Mouse (Mus musculus) adrenal gland (tissue): ENCODE results near the gene Ankar.

Source experiments
- intact Hi-C: fragments of 180-260 bp; cut with DNase I; formaldehyde crosslinking; loops from one replicate; pipeline ENCODE4 v1.15.1; 2025

Ankar gene

GRCm38 (mm10) chr1:72714547-72714946, 14.2 kb upstream of the Ankar start:
- intact Hi-C loops, result loop anchor here (10.0 kb wide), 1 partner anchor 400 kb away; no protein-coding TSS in a partner anchor

- intact Hi-C loops, result loop anchor here (10.0 kb wide), 1 partner anchor 397 kb away; no protein-coding TSS in a partner anchor
Observed at GRCm38 (mm10) chr1:72711684-72712083, 11.3 kb upstream of the Ankar start.

GRCm38 (mm10) chr1:72710753-72711653, 10.6 kb upstream of the Ankar start, which contains the start of gene Rpl37a:
Gene Rpl37a (plus strand): TSS chr1:72711290.
- intact Hi-C loops, result loop anchor here (10.0 kb wide), 1 partner anchor 396 kb away; no protein-coding TSS in a partner anchor

GRCm38 (mm10) chr1:72707525-72707924, 7.1 kb upstream of the Ankar start:
- intact Hi-C loops, result no loop called here

GRCm38 (mm10) chr1:72698651-72699050, 1.7 kb downstream of the Ankar start:
- intact Hi-C loops, result no loop called here

GRCm38 (mm10) chr1:72696256-72696655, 4.1 kb downstream of the Ankar start:
- intact Hi-C loops, result no loop called here

GRCm38 (mm10) chr1:72673070-72673469, 27.3 kb downstream of the Ankar start:
- intact Hi-C loops, result no loop called here

GRCm38 (mm10) chr1:72640658-72641410, 59.5 kb downstream of the Ankar start:
- intact Hi-C loops, result no loop called here

- intact Hi-C loops, result no loop called here
Observed at GRCm38 (mm10) chr1:72635221-72635620, 65.2 kb downstream of the Ankar start.

- intact Hi-C loops, result no loop called here
Observed at GRCm38 (mm10) chr1:72612172-72612571, 88.2 kb downstream of the Ankar start.

- intact Hi-C loops, result loop anchor here (10.0 kb wide), 1 partner anchor 295 kb away; no protein-coding TSS in a partner anchor
Observed at GRCm38 (mm10) chr1:72609887-72610877, 90.2 kb downstream of the Ankar start.

GRCm38 (mm10) chr1:72609129-72609528, 91.2 kb downstream of the Ankar start:
- intact Hi-C loops, result loop anchor here (10.0 kb wide), 1 partner anchor 294 kb away; no protein-coding TSS in a partner anchor

GRCm38 (mm10) chr1:72606186-72606673, 94.1 kb downstream of the Ankar start:
- intact Hi-C loops, result loop anchor here (10.0 kb wide), 1 partner anchor 291 kb away; no protein-coding TSS in a partner anchor

- intact Hi-C loops, result loop anchor here (10.0 kb wide), 1 partner anchor 288 kb away; no protein-coding TSS in a partner anchor
Observed at GRCm38 (mm10) chr1:72602803-72603202, 97.6 kb downstream of the Ankar start.

- intact Hi-C loops, result loop anchor here (10.0 kb wide), 1 partner anchor 287 kb away; no protein-coding TSS in a partner anchor
Observed at GRCm38 (mm10) chr1:72602186-72602585, 98.2 kb downstream of the Ankar start.

GRCm38 (mm10) chr1:72601233-72601632, 99.1 kb downstream of the Ankar start:
- intact Hi-C loops, result loop anchor here (10.0 kb wide), 1 partner anchor 286 kb away; no protein-coding TSS in a partner anchor

- intact Hi-C loops, result loop anchor here (10.0 kb wide), 1 partner anchor 286 kb away; no protein-coding TSS in a partner anchor
Observed at GRCm38 (mm10) chr1:72600778-72601177, 99.6 kb downstream of the Ankar start.

- intact Hi-C loops, result loop anchor here (10.0 kb wide), 1 partner anchor 285 kb away; no protein-coding TSS in a partner anchor
Observed at GRCm38 (mm10) chr1:72599146-72600101, 101.0 kb downstream of the Ankar start.

- intact Hi-C loops, result no loop called here
Observed at GRCm38 (mm10) chr1:72596231-72596630, 104.1 kb downstream of the Ankar start.
